10 mouse cellular contexts compared by ENCODE assay signal in genomic region chr2:22704780-22705727, GRCm38 (mm10).
DNase-seq lines count a peak whose midpoint lies in the region; ATAC-seq lines count a peak whose summit lies in the region.
"Had no signal": no experiment of that assay in that cellular context is flagged by ENCODE, and none has a peak within 500 bp of the region (broad histone marks: within the 10 kb centered on the region; RNA-seq: fewer than 3 reads in every experiment).

No protein-coding gene starts in this region.

- peak; percentile 6 to 13 for DNase-seq in frontal cortex, postnatal 36 days (ENCODE audit: low spot score in 2 of 2)
- DNase-seq in frontal cortex, postnatal 25 days (ENCODE audit: low spot score in 2 of 2): no peak
- DNase-seq in left cerebral cortex, postnatal 14 days (ENCODE audit: low spot score in 2 of 2): peak; percentile 20 to 23
- DNase-seq in left cerebral cortex, adult 18-20 months (ENCODE audit: low spot score in 2 of 2): no peak
- no peak for DNase-seq in yolk sac, embryonic 10.5 days (ENCODE audit: low spot score)
- DNase-seq: adrenal gland, adult 8-10 months; lung, postnatal 10 days had no signal

- H3K9me3 ChIP-seq in forebrain, embryonic 16.5 days (ENCODE audit: control insufficient read depth, low read length): no peaks in the 10 kb centered on the region
- no peaks in the 10 kb centered on the region for H3K9me3 ChIP-seq in neural tube, embryonic 12.5 days

- H3K4me2 ChIP-seq in forebrain, embryonic 16.5 days (ENCODE audit: low read length): no peak overlapping the region
- H3K4me2 ChIP-seq in neural tube, embryonic 12.5 days (replicated peaks): no peak overlapping the region

- intact Hi-C loops in left cerebral cortex, postnatal 14 days (cut with DNase I): no loop called here

- no peak overlapping the region for H3K4me3 ChIP-seq in forebrain, embryonic 16.5 days (replicated peaks; ENCODE audit: low read length)
- H3K4me3 ChIP-seq in neural tube, embryonic 12.5 days: no peak overlapping the region

- 43% methylated on average over 4 of the region's 4 CpGs for WGBS in forebrain, embryonic 16.5 days
- 55% methylated on average over 4 of the region's 4 CpGs for WGBS in neural tube, embryonic 12.5 days

- H3K36me3 ChIP-seq in forebrain, embryonic 16.5 days (ENCODE audit: control insufficient read depth, insufficient read depth): no peaks in the 10 kb centered on the region
- no peaks in the 10 kb centered on the region for H3K36me3 ChIP-seq in neural tube, embryonic 12.5 days

- peak overlapping the region; percentile 1; the same call in 1 of the 2 replicates for H3K27ac ChIP-seq in forebrain, embryonic 16.5 days (ENCODE audit: low read length)
- H3K27ac ChIP-seq in neural tube, embryonic 12.5 days: no peak overlapping the region

- ATAC-seq in forebrain, embryonic 16.5 days: peak; percentile 89
- ATAC-seq in neural tube, embryonic 12.5 days (ENCODE audit: low FRiP score, low read depth): peak; percentile 44; the same call in 1 of the 2 replicates
- ATAC-seq in erythroid progenitor cell, adult 5-6 weeks (replicated peaks; ENCODE audit: low FRiP score, poor library complexity, severe bottlenecking): no peak

- H3K27me3 ChIP-seq in forebrain, embryonic 16.5 days (replicated peaks; ENCODE audit: control insufficient read depth, insufficient read depth, low read length): no peaks in the 10 kb centered on the region
- H3K27me3 ChIP-seq in neural tube, embryonic 12.5 days (replicated peaks): no peaks in the 10 kb centered on the region

- H3K9ac ChIP-seq in forebrain, embryonic 16.5 days (replicated peaks; ENCODE audit: low read depth, low read length): no peak overlapping the region
- H3K9ac ChIP-seq in neural tube, embryonic 12.5 days: no peak overlapping the region

- H3K4me1 ChIP-seq in forebrain, embryonic 16.5 days (replicated peaks; ENCODE audit: control insufficient read depth, insufficient read depth, low read length): peaks cover 10% of the 10 kb centered on the region
- H3K4me1 ChIP-seq in neural tube, embryonic 12.5 days: no peaks in the 10 kb centered on the region

Comparison
In these comparisons a context has a peak if more than half of its experiments do, and no peak if none do; other contexts are left out.
1. DNase-seq: peak in frontal cortex, postnatal 36 days (2 of 2) and left cerebral cortex, postnatal 14 days (2 of 2); none in frontal cortex, postnatal 25 days (0 of 2), left cerebral cortex, adult 18-20 months (0 of 2) and yolk sac, embryonic 10.5 days (single experiment).